Mouse (Mus musculus) lung, adult 2 months (tissue): ENCODE data around the gene Rtca.

Experiments
- CTCF ChIP-seq: fragments of 200-500 bp; IDR thresholded peaks from 2 replicates; pipeline ENCODE4 v1.5.1; 2011; ENCODE audit warnings: mild to moderate bottlenecking, low read length, control low read depth; ENCODE audit not compliant: insufficient read depth
- POLR2A ChIP-seq: fragments of 200-500 bp; IDR thresholded peaks from 2 replicates; pipeline ENCODE4 v1.6.1; 2011; ENCODE audit warnings: low read depth, mild to moderate bottlenecking, control low read depth, low read length, borderline replicate concordance; ENCODE audit errors: extremely low read depth

GRCm38 (mm10) chr3:116490920-116491319, 17.1 kb downstream of the Rtca start:
- no peak for TF ChIP-seq CTCF
- TF ChIP-seq POLR2A = no peak
